Mouse (Mus musculus): ENCODE data around the gene Eng. TPM values are rescaled to one million over a fixed set of nuclear protein-coding genes. Genes with fewer than 3 reads are reported as not detected.

Eng gene
- total and polyA plus RNA-seq, 3 experiments: 0.08 to 0.47 (median 0.13) TPM

GRCm38 (mm10) chr2:32606161-32607142 is 39.9 kb upstream of the Eng start (continued):
- TF ChIP-seq MXI1 (IDR thresholded peaks at IDR 0.05; ENCODE audit: low read depth, low read length): peak; percentile 14; the same call in 1 of the 2 replicates
- 0 out of 2 replicates have a peak, but pooled peaks have one; percentile 17 for TF ChIP-seq NRF1 (IDR thresholded peaks at IDR 0.05; ENCODE audit: low read depth, low read length)
- no peak for TF ChIP-seq TCF12 (IDR thresholded peaks at IDR 0.05; ENCODE audit: low read depth, low read length)
- peak; percentile 23 for TF ChIP-seq RAD21 (IDR thresholded peaks at IDR 0.05; ENCODE audit: low read depth, low read length)
- peak; percentile 42; the same call in 1 of the 2 replicates for TF ChIP-seq POLR2A (IDR thresholded peaks at IDR 0.05; ENCODE audit: low read depth, low read length)

- Histone ChIP-seq H3K4me3 (replicated peaks in 1 of 3; ENCODE audit: low read depth in 2 of 3, low read length in 2 of 3, poor library complexity in 1 of 3) (peak overlapping the region; percentile 85 to 88 (median 87)), H3K79me2 (replicated peaks; ENCODE audit: control insufficient read depth, extremely low read depth, insufficient read depth, poor library complexity, severe bottlenecking) (0 out of 2 replicates have a peak, but pooled peaks cover 2% of the 10 kb centered on the region), H3K27me3 (replicated peaks) (no peaks in the 10 kb centered on the region), H3K4me2 (ENCODE audit: insufficient read depth, low read depth, poor library complexity, severe bottlenecking) (peak overlapping the region; percentile 85), H3K9ac (ENCODE audit: insufficient read depth, low read depth) (peak overlapping the region; percentile 88), H3K4me1 (ENCODE audit: control insufficient read depth in 1 of 2, insufficient read depth in 2 of 2) (peaks cover 11 to 43% of the 10 kb centered on the region in 2 experiments), H3K9me3 (replicated peaks; ENCODE audit: low read length) (no peaks in the 10 kb centered on the region), H3K27ac (ENCODE audit: insufficient read depth, low read depth) (peak overlapping the region; percentile 61), H3K36me3 (replicated peaks in 1 of 2; ENCODE audit: control insufficient read depth in 1 of 2, insufficient read depth in 1 of 2, low read length in 1 of 2) (peaks cover 0 to 16% of the 10 kb centered on the region in 2 experiments)
- dilution Hi-C loops (cut with MboI; ENCODE audit: extremely low pct_ligation_motif_present, extremely low pct_unique_long_range_greater_than_20kb, low sequenced_read_pairs): no loop called here
- in situ Hi-C loops (cut with MboI; ENCODE audit: low pct_ligation_motif_present, low pct_unique_long_range_greater_than_20kb, low sequenced_read_pairs): no loop called here
- DNase-seq (ENCODE audit: extremely low read depth): peak; percentile 83
- TF ChIP-seq USF1 (IDR thresholded peaks at IDR 0.05; ENCODE audit: low read depth, low read length) (no peak), MAZ (IDR thresholded peaks at IDR 0.05; ENCODE audit: low read depth, low read length) (no peak), ETS1 (conservative IDR thresholded peaks at IDR 0.05; ENCODE audit: low read depth, low read length) (peak; percentile 34; the same call in 1 of the 2 replicates), SIN3A (IDR thresholded peaks at IDR 0.05; ENCODE audit: low read length) (0 out of 2 replicates have a peak, but pooled peaks have one; percentile 19), USF2 (conservative IDR thresholded peaks at IDR 0.05; ENCODE audit: low read depth, low read length) (no peak), GABPA (IDR thresholded peaks at IDR 0.05; ENCODE audit: insufficient replicate concordance, low read depth, low read length) (no peak), ZMIZ1 (IDR thresholded peaks at IDR 0.05; ENCODE audit: low read depth, low read length) (no peak; the same call in 1 of the 2 replicates), EP300 (IDR thresholded peaks at IDR 0.05; ENCODE audit: low read length) (no peak), ELF1 (IDR thresholded peaks at IDR 0.05; ENCODE audit: low read depth, low read length) (no peak), TCF12 (IDR thresholded peaks at IDR 0.05; ENCODE audit: low read depth, low read length) (no peak), MYC (IDR thresholded peaks at IDR 0.05; ENCODE audit: low read depth, low read length) (no peak), IRF4 (IDR thresholded peaks at IDR 0.05; ENCODE audit: low read depth, low read length) (no peak), ZKSCAN1 (IDR thresholded peaks at IDR 0.05; ENCODE audit: borderline replicate concordance, low read depth, low read length) (no peak), JUND (conservative IDR thresholded peaks at IDR 0.05; ENCODE audit: low read depth, low read length) (no peak), RAD21 (IDR thresholded peaks at IDR 0.05; ENCODE audit: low read depth, low read length) (no peak), ZC3H11A (IDR thresholded peaks at IDR 0.05; ENCODE audit: low read depth, low read length) (no peak), CHD1 (IDR thresholded peaks at IDR 0.05; ENCODE audit: low read depth, low read length) (no peak), NELFE (IDR thresholded peaks at IDR 0.05; ENCODE audit: low read depth, low read length) (no peak), POLR2A (IDR thresholded peaks at IDR 0.05; ENCODE audit: low read depth, low read length) (peak; percentile 59), CHD2 (IDR thresholded peaks at IDR 0.05; ENCODE audit: low read length) (no peak), PAX5 (IDR thresholded peaks at IDR 0.05; ENCODE audit: low read length) (no peak), E2F4 (IDR thresholded peaks at IDR 0.05; ENCODE audit: insufficient replicate concordance, low read depth, low read length) (no peak), MEF2A (IDR thresholded peaks at IDR 0.05; ENCODE audit: borderline replicate concordance, low read depth, low read length) (no peak), MAFK (IDR thresholded peaks at IDR 0.05; ENCODE audit: insufficient replicate concordance, low read length) (no peak), RCOR1 (conservative IDR thresholded peaks at IDR 0.05; ENCODE audit: low read depth, low read length) (no peak), TBP (conservative IDR thresholded peaks at IDR 0.05; ENCODE audit: low read depth, low read length) (0 out of 2 replicates have a peak, but pooled peaks have one; percentile 24), POLR2AphosphoS2 (IDR thresholded peaks at IDR 0.05; ENCODE audit: low read depth, low read length) (no peak), UBTF (IDR thresholded peaks at IDR 0.05; ENCODE audit: low read depth, low read length) (no peak), MXI1 (IDR thresholded peaks at IDR 0.05; ENCODE audit: low read depth, low read length) (0 out of 2 replicates have a peak, but pooled peaks have one; percentile 32), BHLHE40 (IDR thresholded peaks at IDR 0.05; ENCODE audit: low read depth, low read length) (peak; percentile 8; the same call in 1 of the 2 replicates), KAT2A (IDR thresholded peaks at IDR 0.05; ENCODE audit: insufficient replicate concordance, low read length) (no peak)
Measured at GRCm38 (mm10) chr2:32607262-32607947, 39.0 kb upstream of the Eng start.
